Mouse (Mus musculus): Measurements from ENCODE around the gene Ftsj1.

Gene Ftsj1

DNA sequence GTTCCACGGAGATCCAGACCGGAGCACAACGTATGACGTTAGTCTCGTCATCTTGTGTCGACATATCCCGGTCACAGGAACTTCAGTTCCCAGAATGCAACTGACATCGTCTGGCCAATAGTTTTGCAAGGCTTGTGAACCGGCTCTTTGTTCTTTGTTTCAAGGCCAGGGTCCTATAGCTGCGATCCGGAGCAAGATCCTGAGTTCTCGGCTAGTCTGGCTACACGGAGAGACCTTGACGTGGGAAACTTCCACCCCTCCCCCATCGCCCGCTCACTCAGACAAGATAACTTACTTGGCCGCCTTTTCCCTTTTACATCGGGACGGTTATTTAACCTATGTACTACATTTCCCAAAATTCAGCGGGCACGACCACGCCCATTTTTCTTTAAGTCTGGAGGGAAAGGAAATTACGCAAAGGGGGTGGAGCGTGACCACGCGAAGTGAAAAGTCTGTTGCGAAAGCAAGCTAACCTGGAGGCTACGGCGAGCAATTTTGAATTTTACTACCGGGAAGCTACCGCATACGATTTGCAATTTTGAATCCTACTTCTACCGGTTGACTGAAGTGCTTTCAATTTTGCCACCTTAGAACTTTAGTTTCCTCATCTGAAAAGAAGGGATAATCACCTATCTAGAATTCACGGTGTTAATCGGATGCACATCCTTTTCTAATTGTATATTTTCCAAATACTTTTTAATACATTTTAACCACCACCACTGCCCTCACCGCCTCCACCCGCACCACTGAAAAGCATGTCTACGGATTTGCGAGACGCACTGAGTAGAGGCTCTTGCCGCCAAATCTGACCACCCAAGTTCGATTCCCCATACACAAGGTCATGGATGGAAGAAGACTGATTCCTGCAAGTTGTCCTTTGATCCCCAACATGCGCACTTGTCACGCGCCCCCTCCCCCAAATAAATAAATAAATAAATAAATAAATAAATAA is at the start of gene Ftsj1:
Gene Ftsj1 (minus strand): TSS at position 73 of the 952 bp plus-strand sequence.
- DNase-seq (ENCODE audit: low spot score), result peak; percentile 83

DNA sequence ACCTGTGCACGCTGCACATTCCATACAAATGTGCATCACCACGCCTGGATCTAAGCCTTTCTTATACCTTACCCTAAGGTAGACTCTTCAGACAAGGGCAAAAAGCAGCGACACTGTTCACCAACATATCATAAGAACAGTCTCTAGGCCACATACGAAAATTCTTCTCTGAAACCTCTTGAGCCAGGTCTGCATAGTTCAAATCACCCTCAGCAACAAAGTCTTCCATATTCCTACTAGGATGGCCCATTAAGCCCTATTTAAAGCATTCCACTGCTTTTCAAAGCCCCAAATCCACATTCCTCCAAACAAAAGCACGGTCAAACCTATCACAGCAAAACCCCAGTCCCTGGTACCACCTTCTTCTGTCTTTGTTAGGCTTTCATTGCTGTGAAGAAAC is 36.4 kb upstream of the Ftsj1 start:
- no peak for DNase-seq (ENCODE audit: low spot score)

DNA sequence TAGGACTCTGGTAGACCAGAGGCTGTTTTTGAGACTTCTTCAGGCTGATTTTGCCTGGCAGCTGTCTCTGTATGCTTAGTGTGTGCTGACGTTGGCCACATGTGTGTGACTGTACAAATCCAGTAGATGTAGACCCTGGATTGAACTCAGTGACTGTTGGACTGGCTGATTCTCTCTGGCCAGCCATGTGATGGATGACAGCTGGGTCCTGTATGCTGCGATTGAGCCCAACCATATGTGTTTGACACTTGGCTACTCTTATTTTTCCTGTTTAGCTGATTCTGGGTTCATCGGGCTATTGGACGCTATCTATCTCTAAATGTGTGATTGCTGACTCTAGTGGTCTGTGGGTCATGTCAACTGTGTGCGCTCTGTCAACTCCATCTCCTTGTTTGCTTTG is 21.9 kb upstream of the Ftsj1 start:
- DNase-seq (ENCODE audit: low spot score), result no peak

DNA sequence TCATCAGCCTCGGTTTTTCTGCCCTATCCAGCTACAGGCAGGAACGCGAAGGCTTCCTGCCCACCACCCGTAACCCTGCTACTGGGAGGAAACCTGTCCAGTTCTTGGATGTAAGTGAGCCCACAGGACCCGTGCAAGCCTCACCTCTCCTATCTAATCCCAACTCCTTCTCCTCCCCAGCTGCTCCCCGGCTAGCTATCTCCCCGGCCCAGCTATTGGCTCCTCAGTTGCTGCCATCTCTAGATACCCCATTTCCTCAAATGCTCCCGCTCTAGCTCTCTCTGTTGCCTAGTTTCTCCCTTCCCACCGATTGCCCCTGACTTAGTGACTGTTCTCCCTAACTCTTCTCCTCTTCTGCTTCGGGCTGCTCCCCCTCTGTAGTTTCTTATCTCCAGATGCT is 19.8 kb upstream of the Ftsj1 start:
- no peak for DNase-seq (ENCODE audit: low spot score)

DNA sequence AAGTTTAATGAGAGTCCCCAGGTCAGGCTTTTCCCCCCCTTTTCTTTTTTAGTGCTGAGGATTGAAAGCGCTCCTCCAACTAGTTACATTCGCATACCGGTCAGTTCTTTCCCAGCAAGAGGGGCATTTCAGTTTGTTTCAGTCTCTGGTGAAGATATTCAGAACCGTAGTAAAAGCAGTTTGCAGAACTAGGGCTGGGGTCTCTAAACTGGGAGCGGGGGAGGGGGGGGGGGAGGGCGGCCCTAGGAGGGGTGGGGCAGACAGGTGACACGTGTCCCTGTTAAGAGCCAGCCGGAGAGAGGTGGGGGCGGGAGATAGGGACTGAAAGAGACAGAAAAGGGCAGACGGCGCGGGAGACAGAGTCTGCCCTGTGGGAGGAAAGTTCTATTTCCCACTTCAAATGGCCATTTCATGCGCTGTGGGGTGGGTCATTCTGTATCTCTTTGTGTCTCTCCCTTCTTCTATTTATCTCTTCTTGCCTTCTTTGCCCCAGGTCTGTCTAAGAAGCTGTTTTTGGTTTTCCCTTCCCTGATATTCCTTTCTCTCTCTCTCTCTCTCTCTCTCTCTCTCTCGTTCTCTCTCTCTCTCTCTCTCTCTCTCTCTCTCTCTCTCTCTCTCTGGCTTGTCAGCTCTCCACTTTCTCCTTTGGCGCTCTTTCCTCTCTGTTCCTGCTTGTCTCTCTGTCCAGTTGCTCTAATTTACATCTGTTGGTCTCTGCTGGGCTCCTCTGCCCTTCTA is 19.0 kb upstream of the Ftsj1 start, which contains the start of gene Slc38a5:
Gene Slc38a5 (plus strand): TSS at position 51 of the 738 bp plus-strand sequence.
- no peak for DNase-seq (ENCODE audit: low spot score)

DNA sequence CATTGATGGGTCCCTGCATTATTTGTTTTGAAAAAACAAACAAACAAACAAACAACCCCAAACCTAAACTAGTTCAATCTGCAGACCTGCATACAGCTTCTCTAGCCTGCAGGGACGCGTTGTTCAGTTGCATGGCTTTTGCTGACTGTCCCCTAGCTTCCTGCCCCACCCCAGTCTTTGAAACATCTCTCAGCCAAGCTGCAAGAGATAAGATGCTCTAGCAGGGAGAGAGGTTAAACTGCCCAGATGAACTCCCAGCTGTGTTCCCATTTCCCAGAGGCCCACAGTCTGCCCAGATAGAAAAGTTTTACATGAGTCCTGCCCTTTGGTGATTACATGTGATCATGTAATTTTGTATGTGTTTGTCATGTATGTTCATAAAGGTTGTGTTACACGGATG is 12.0 kb upstream of the Ftsj1 start:
- no peak for DNase-seq (ENCODE audit: low spot score)

DNA sequence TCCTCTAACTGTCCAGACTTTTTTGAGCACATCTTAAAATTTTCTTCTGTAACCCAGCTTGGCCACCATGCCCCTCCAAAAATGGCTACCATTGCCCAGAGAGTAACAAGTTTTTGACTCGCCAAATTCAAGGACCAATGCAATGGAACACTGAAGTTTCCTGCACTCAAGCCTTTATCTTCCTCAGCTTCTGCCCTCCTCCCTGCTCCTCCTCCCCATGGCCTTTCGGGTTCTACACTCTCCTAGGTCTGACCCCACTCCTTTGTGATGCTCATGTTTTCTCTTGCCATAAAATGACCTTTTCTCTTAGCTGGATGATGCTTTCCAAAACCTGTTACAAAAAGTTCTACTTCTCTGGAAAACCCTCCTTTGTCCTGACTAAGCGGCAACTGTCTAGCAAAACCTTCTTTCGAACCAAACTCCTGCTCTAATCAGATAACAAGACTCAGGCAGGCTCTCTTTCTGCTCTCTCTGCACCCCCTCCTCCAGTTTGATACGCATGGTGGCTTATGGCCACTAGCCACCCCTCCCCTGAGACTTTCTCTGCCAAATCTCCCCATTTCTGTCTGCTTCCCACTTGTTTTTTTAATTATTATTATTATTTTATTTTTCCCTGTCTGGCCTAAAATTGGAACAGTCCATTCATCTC is 11.1 kb upstream of the Ftsj1 start:
- DNase-seq (ENCODE audit: low spot score), result no peak

DNA sequence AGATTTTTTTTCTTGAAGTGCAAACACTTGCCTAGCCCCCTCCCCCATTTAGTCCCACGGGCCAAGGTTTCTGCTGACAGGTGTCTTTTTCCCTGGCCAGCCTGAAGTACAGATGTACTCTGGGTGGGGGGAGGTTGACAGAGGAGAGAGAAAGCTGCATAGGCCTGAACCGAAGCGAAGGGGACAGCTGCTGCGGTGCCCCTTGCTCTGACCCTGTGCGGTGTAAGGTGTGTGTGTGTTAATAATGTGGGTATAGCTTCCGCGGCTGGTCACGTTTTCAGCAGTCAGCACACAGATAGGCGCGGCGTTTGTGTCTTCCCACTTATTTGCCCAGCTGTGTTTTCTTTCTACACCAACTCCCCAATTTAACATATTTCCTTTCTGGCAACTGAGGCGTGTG is 7.3 kb upstream of the Ftsj1 start:
- no peak for DNase-seq (ENCODE audit: low spot score)

DNA sequence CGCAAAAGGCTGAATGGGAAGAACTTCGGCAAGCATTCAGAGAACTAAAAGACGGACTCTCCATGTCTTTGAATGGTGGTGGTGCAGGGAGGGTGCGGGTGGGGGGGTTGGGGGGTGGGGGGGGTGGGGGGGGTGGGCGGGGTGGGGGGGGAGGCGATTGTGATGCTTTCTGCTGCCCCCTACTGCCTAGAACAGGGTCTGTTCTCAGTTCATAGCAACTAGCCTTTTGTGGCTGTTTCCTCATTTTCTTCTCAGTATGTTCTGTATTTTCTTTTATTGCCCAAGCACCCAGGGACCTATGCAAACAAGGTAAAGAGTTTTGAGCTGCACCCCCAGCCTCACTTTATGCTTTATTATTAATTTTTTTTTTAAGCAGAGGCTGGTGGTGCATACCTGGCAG is 3.6 kb upstream of the Ftsj1 start:
- DNase-seq (ENCODE audit: low spot score), result no peak

DNA sequence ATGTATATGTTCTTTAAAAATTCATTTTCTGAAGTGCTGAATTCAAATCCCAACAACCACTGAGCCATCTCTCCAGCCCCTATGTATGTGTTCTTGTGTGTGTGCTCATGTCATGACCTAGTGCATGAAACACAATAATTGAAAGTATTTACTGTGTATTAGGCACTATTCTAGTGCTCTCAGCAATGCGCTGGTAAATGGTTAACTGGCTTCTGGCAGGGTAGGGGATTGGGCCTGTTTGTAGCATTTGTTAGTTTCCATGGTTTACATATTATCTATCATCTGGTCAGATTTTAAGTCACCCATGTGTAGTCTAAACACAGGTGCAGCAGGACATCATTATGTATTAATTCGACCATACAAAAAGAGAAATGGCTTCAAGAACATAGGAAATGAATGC is 1.5 kb upstream of the Ftsj1 start:
- no peak for DNase-seq (ENCODE audit: low spot score)

DNA sequence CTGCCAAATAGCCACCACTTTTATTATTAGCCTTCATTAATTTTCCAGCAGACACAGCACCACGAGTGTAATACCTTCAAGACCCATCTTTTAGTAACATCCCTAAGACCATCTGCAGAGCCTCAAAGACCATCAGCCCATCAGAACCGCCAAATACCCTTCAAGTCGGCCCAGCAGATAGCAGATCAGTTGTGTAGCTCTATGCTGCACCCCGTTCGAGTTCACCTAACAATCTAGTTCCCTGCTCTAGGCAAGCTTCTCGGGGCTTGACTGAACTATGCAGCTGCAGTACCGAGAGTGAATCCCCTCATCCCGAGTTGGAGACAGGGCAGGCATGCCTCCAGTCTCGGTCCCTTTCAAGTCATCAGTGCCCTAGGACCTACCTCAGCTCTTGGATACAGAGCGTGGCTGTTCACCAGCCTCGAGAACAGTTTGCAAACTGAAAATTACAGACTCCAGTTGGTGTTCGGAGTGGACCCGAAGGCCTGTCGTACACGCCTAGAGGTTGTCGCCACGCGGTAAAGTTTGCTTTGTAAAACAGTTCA is 345 bp downstream of the Ftsj1 start:
- DNase-seq (ENCODE audit: low spot score), result no peak

DNA sequence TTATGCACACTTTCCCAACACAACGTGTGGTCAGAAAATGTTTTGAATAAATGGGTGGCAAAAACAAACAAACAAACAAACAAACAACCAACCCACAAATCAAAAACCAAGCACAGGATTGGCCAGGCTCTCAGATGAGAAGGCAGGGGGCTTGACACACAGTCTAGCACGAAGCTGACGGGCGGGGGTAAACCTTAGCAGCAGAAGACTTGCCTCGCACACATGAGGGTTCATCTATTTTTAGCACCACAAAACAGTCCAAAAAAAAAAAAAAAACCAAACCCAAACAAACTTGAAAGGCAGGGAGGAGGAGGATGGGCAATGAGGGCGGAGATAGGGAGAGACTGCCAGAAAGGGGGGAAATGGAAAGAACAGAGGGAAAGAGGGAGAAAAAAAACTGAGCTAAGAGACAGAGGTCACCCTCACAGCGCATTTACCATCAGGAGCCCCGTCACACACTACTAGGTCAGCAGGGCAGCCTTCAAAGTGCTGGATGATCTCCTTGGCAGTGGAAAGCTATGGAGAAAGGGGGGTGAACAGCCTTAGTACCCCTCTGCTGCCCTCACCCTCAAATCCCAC is 3.6 kb downstream of the Ftsj1 start:
- DNase-seq (ENCODE audit: low spot score), result no peak

DNA sequence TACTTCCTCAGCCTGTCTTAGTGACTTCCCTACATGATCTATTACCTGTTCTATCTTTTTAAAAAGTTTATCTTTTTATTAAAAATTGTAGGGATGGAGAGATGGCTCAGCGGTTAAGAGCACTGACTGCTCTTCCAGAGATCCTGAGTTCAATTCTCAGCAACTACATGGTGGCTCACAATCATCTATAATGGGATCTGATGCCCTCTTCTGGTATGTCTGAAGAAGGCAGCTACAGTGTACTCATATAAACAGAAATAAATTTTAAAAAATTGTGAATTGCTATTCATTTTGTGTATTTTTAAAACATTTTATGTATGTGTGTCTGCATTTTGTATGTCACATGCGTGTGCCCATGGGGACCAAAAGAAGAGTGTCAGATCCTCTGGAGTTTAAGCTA is 4.5 kb downstream of the Ftsj1 start:
- no peak for DNase-seq (ENCODE audit: low spot score)

DNA sequence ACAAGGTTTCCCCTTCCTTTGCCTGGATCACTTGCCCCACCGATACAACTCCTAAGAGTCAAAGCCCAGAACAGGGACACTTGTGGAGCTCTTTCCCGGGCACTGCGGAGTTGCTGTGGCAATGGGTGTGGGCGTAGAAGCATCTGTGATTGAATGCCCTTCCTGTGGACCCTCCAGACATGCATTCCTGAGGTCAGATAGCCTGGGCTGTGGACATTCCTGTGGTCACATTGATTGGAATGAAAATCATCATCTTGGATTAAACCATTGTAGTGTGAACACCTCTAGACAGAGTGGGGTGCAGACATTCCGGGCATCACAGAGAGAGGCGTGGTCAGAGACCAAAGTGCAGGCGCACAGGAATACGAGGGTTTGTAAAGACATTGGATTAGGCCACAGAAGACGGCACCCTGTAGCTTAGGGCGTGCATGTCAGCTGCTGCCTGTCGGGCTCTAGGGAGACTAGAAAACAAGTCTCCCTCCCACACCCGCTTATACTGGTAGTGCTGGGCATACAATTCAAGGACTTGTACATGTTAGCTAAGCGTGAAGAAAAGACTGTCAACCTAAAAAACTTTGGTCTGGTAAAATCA is 13.3 kb downstream of the Ftsj1 start:
- DNase-seq (ENCODE audit: low spot score), result no peak

DNA sequence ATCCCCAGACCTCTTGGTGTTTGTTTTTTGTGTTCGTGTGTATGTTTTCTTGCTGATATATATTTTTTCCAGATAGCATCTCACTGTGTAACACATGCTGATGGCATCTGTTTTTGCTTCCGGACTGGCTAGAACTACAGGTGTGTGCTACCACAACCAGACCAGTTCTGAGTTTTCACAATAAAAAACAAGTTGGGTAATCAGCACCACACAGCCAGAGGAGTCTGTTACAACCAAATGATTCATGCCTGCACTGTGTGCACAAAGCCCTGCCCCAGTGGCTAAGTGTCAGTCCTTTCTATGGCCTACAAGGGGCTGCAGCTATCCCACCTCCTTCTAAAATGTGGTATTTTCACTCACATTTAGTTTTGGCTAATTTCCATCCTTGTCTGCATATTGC is 15.5 kb downstream of the Ftsj1 start:
- no peak for DNase-seq (ENCODE audit: low spot score)

DNA sequence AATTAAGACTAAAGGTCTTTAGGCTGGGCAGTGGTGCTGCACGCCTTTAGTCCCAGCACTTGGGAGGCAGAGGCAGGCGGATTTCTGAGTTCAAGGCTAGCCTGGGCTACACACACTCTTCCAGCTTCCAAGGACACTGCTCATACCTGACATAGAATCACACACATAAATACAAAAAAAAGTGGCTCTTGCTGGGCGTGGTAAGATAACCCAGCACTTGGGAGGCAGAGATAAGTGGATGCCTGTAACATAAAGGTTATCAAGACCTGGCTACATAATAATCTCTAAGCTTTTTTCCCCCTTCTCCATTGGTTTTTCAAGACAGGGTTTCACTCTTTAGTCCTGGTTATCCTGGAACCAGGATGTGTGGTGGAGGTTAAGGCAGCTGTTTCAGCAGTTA is 18.6 kb downstream of the Ftsj1 start:
- DNase-seq (ENCODE audit: low spot score), result no peak

DNA sequence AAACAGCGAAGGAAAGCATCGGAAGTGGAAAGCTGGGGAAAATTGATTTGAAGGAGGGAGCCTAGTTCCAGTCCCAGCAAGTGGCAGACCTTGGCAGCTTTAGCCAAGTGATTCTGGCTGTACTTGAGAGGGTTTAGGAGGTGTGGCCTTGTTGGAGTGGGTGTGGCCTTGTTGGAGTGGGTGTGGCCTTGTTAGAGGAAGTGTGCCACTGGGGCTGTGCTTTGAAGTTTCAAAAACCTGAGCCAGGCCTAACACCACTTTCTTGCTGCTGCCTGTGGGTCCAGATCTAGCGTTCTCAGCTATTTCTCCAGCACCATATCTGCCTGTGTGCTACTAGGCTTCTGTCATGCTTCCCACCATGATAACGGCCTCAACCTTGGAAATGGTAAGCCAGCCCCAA is 21.9 kb downstream of the Ftsj1 start:
- DNase-seq (ENCODE audit: low spot score), result no peak

DNA sequence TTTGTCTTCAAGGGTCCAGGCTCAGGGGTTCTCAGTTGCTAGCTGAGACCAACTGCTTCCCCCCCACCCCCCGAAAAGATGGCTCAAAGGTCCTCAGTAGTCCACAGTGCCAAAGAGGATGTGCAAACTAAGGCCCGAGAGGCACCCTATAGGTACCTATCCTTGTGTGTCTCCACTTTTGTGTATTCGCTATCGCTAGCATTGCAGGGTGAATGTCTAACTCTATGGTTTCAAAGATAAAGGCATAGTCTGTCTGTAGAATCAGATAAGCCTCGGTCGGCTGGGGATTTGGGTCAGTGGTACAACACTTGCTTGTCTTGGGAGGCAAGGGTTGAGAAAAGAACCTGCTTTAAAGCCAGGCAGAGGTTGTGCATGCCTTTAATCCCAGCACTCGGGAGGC is 28.7 kb downstream of the Ftsj1 start:
- no peak for DNase-seq (ENCODE audit: low spot score)

DNA sequence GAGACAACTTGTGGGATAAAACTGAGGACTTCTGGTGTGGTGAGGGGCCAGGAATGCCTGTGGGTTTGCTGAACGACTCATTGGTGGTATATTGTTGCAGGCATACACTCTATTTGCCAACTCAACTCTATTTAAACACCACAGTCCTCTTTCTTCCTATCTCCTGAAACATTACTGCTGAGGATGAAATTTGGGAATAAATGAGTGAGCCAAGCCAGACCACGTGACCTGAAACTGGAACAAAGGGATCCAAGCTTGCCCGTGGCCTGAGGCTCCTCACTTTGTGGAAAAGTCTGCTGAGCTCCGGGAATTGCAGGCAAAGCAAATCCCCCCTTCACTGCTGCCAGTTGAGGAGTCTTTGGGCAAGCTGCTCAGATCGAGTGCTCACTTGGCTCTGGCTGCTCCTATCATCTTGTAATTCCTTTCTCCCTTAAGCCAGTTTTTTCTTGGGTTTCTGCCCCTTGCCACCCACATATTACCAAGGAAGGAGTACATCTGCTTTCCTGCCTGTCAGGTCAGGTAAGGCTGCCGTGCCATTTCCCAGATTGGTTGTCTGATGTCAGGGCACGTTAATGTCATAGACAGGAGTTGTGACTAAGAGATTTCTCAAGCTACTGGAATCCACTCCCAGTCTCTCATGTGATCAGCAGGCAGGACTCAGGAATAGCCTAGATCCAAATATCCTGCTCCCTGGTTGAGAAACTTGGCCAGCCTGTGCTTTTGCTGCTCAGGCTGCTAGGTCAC is 29.4 kb downstream of the Ftsj1 start:
- no peak for DNase-seq (ENCODE audit: low spot score)

DNA sequence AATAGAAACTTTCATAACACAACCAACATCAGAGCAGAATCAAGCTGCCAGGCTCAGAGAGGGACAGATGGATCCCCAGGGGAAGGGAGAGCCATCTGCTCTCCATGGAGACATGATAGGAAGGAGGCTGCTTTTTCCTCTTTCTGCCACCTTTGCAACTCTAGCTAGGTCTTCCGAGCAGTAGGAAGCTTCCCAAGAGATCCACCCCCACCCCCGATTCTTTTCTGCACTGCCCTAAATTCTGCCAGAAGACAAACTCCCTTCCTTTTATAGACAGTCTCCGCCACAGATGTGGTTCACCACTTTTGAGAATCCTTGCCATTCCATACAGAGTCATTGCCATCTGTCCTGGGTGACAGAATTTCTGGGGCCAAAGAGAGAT is 29.9 kb downstream of the Ftsj1 start:
- DNase-seq (ENCODE audit: low spot score), result peak; percentile 60

DNA sequence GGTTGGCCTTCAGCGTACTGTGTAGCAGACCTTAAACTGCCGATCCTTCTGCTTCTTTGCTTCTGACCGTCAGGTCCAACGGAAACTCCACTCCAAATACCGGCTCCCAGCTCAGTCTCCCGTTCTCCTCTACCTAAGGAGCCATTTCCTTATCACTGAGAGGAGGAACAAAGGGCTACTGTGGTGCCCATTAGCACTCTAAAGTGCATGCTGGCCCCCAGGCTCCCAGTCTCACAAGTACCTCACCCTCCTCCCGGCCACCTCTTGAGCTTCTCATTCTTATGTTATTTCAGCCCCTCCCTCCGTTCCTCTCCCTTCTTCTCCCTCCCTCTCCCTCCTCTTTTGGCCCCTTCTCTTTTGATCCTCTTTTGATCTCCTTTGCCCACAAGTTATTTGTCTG is 32.6 kb downstream of the Ftsj1 start:
- no peak for DNase-seq (ENCODE audit: low spot score)

Measured in layer of hippocampus, adult 11-12 months (tissue).